Mouse (Mus musculus) yolk sac, embryonic 10.5 days (tissue): ENCODE results near the gene Dlg2.

Experiments used
- DNase-seq: peaks from one replicate; pipeline ENCODE4 v3.0.0-alpha.2; 2017; ENCODE audit warnings: low spot score

Gene Dlg2

GRCm38 (mm10) chr7:92292918-92293518 lies 1816.5 kb downstream of the Dlg2 start:
- no peak for DNase-seq

GRCm38 (mm10) chr7:92301046-92301445 lies 1824.6 kb downstream of the Dlg2 start:
- no peak for DNase-seq

GRCm38 (mm10) chr7:92307634-92308033 lies 1831.2 kb downstream of the Dlg2 start:
- no peak for DNase-seq

DNA sequence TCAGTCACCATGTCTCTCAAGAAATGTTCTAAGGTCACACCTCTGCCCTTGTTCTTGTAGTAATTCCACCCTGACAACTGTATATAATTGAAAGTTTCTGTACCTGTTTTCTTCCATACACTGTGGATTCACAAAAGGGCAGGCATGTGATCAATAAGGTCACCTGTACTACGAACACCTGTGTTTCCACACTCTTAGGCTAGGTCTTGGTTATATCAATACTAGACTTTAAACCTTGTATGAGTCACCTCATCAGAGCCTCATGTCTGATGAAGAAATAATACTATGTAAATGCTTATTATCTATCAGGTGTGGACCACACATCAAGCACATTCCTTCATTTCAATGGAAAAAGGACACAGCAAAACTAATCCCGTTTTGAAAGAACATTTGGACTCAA lies 1831.7 kb downstream of the Dlg2 start:
- DNase-seq: no peak

DNA sequence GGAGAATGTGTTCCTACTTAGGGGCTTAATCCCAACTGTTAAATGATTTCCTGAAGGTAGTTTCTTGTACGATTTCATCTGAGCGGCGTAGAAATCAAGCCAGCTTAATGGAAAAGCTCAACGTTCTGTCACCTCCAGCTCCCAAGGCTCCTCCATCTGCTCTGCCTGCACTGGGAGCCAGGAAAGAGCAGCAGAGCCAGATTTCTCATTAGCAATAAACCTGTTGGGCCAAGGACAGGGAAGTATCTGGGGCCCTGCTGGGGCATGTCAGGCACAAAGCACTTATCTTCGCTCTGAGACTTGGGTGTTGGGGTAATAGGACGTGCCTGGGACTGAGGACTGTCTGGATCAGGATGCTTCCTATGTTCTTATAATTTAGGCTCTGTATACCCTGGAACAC lies 1839.9 kb downstream of the Dlg2 start:
- DNase-seq: no peak

DNA sequence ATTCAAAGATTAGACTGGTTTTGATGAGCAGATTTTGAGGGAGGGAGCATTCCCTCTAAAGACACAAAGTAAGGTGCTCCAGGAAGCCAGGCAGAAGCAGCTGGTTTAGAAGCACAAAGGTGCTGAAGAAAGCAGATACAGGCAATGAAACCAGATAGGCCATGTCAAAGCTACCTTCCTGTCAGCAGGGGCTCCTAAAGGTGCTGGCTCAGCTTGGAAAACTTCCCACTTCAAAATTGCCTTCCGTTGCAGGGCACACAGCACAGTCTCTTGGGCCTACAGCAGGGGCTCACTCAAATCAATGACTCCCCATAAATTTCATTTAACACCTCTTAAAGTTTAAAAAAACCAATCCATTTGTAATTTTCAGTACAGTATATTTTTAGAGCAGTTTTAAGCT lies 1843.0 kb downstream of the Dlg2 start:
- no peak for DNase-seq

- no peak for DNase-seq
Observed at GRCm38 (mm10) chr7:92320181-92320580, 1843.7 kb downstream of the Dlg2 start.

DNA sequence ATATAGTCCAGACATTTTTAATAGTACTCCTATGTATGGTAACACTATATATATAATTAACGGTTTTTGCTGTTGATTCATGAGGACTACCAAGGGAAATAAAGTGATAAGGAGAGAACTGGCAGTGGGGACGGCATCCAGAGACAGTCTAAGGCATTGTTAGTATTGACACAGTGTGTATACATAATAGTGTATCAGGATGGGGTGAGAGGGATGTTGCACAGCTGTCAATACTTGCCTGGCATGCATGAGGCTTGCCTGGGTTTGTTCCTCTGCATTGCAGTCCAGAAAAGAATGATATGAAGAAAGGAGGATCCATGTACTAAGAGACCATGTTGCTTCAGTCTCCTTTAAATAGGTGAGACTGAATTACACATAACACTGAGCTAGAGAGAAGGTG lies 1845.3 kb downstream of the Dlg2 start:
- DNase-seq: no peak

DNA sequence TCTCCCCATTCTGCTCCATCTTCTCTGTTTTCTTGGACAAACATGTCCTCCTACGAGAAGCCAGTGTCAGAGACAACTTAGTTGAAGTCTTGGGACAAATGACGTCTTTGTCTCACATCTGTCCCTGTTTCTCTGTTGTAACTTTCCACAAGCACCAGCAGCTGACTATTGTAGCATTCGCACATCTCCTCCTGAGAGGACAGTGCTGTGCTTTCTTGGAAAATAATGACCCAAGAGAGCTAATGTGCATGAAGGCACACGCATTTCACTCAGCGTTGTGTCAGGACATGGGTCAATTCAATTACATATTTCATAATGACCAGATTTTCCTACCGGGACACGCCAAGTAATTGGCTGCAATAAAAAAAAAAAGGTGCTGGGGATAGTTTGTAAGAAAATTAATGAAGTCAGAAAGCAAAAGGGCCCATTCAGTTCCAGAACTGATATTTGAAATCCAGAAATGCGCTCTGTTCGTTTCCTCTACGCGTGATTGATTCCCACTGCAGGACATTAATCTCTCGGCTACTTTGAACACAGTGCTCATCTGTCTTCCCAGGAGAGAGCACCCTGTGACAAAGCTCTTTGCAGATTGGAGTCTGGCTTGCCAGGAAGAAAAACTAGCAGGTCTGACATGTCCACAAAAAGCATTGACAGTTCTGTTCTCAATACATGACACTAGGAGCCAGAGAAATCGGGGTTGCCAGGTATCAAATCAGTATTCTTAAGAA lies 1846.0 kb downstream of the Dlg2 start:
- DNase-seq: no peak

DNA sequence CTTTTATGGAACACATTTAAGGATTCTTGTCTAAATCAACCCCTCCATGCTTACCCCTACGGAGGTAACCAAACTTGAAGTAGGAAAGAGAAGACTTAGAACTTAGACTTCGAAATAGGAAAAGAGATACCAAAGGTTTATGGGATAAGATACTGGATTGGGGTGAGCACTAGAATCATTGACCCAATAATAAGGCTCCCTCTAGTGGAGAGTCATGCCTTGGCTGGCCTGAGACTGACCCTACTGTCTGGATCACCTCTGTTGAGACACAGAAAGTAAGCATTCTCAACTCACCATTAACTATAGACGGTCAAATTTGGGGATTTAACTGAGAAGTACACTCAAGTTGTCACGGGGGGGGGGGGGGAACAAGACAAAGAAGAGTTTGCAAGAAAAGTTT lies 1847.2 kb downstream of the Dlg2 start:
- no peak for DNase-seq

GRCm38 (mm10) chr7:92327343-92327896 lies 1850.9 kb downstream of the Dlg2 start:
- DNase-seq: no peak

DNA sequence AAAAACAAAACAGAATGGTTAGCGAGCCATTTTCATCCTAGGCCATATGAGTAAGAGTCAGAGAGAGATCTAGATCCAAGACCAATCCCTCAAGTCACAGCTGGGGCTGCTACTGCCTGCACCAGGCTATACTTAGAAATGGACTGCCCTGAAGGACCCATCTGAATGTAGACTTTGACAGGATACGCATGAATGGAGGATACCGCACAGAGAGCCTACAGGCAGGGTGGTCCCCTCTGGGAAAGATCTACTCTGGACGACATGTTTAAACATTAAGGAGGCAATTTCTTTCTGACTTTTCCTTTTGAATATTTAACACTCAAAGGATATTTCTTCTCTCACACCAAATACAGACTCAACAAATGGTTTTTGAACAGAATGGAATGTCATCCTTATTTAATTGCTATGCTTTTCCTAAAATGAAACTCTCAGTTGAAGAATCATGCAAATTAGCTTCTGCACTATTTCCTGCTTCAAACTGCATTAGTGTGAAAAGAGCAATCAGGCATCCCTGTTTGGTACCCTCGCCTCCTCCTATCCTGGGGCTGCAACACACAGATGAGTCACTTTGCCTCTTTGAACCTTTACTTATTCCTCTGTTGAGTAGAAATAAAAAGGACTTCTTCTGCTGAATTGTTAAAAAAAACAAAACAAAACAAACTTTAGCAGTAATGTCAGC lies 1856.9 kb downstream of the Dlg2 start:
- no peak for DNase-seq

- no peak for DNase-seq
Observed at GRCm38 (mm10) chr7:92356542-92356941, 1880.1 kb downstream of the Dlg2 start.

GRCm38 (mm10) chr7:92363386-92363785 lies 1886.9 kb downstream of the Dlg2 start:
- DNase-seq: no peak

- DNase-seq: no peak
Observed at GRCm38 (mm10) chr7:92363800-92364199, 1887.3 kb downstream of the Dlg2 start.

GRCm38 (mm10) chr7:92367111-92367510 lies 1890.6 kb downstream of the Dlg2 start:
- no peak for DNase-seq

GRCm38 (mm10) chr7:92370521-92370920 lies 1894.0 kb downstream of the Dlg2 start:
- no peak for DNase-seq

DNA sequence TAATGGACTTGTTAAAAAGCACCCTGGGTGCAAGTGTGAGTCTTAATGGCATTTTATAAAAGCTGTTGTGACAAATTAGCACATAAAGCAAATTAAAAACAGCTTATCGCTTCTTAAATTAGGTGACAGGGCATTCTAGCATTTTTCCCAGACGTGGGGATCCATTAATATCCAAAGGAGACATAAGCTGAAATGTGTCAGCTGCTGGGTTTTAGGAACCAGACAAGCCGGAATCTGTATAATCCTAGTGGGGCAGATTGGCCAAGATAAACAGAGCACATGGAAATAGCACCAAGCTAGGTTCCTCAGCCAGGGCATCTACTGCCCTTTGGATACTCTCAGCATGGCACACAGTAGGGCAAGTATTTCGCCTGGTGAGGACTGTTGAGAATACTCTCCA lies 1895.2 kb downstream of the Dlg2 start:
- no peak for DNase-seq

DNA sequence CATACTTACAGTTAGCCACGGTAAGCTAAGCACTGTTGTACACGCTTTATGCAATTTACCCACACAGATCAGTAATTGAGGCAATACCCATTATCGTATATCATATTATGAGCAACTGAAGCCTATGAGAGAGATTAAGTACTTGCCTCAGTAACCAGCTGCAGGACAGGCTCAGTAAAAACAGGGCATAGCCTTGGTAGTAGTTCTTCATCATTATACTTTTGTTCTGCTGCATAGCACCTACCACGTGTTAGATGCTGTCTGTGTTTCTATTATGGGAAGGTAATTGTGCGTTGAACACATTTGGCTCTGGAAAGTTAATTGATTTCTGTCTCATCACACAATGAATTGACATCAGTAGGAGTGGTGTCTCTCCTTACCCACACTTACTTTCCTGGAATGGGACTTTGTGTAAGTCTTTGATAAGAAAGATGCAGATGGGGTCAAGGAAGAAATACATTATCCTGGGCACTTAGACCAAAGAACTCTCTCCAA lies 1897.4 kb downstream of the Dlg2 start:
- DNase-seq: no peak

DNA sequence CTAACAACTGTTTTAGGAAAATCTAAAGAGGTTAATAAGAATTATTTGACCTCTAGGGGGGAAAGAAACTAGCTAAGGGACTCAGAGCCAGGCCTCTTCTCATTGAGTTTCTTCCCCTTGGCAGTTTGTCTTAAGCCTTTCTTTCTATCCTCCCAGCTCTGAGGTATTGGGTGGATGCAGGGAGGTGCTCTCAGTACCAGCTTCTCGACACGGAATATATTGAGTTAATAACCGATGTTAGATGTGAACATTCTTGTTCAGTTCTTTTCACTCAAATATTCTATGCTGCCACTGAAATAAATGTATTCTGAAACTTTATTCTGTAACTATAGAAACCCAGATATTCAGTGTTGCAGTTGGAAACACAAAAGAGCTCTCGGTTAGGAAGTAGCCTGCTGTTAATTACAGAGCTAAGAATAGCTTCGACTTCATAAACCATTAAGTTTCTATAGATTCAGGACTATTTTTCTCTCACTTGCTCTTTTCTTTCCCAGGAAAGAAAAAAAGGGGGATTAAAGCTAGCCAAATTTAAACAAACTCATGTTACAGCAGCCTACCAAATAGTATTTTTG lies 1907.5 kb downstream of the Dlg2 start:
- no peak for DNase-seq

DNA sequence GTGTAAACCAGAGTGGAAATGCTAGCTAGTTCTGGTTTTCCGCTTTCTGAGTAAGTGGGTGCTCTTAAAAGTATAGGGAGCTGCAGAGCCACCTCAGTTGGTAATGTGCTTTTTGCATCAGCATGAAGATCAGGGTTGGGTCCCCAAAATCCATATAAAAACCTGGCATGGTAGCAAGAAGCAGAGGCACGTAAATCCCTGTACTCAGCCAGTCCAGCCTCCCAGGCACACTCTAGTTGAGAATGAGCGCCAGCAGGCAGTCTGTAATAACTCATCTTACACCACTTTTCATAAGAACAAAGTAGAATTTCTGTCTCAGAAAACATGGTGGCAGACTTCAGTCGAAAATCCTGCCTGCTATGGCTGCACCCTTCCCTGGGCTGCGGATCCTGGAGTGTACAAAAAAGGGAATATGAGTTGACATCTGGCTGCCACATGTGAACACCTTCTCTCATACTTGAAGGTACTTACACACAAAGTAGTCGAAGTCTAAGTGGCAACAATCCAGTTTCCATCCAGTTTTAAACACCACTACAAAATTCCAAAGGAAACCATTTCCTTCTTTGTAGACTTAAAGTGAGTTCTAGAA lies 1915.7 kb downstream of the Dlg2 start:
- no peak for DNase-seq

DNA sequence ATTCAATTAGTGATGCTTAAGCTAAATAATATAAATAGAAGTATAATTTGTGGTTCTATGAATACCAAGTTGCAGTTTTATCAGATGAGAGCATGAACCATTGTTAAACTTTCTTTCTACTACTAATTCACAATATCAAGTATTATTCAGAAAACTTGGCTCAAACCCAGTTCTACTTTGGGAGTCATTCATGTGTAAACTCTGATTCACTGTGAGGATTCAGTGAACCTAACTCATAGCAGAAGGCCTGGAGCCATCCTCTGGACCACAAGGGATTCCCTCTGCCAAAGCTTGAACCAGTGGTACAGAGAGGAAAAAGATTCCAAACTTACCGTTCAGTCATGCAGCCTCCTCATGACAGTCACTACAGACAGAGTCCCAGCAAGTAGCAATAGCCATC lies 1920.3 kb downstream of the Dlg2 start:
- no peak for DNase-seq
